Mouse (Mus musculus) macrophage (primary cell): ENCODE results near the gene Ppil6. TPM values are rescaled to one million over a fixed set of nuclear protein-coding genes. Genes with fewer than 3 reads are reported as not detected.

Experiments used
- H3K27ac ChIP-seq: fragments of 350-480 bp; formaldehyde crosslinking; 2 replicates; pipeline ENCODE4 v1.9.0; 2021
- H3K36me3 ChIP-seq: fragments of 350-480 bp; formaldehyde crosslinking; 2 replicates; pipeline ENCODE4 v1.9.0; 2021; ENCODE audit errors: inconsistent target
- H3K4me3 ChIP-seq: fragments of 350-480 bp; formaldehyde crosslinking; 2 replicates; pipeline ENCODE4 v1.9.0; 2021; ENCODE audit errors: inconsistent target
- H3K79me2 ChIP-seq: fragments of 350-480 bp; formaldehyde crosslinking; 2 replicates; pipeline ENCODE4 v1.9.0; 2021; ENCODE audit errors: inconsistent target
- WGBS: methylation state at CpG from one replicate; pipeline ENCODE4 v1.1.7; 2026; ENCODE audit warnings: inconsistent platforms; ENCODE audit not compliant: missing documents; 5-methylcytosine and 5-hydroxymethylcytosine counted together
- polyA plus RNA-seq: library from polyadenylated mRNA; stranded (reverse); fragments of 250-400 nt; gene quantifications from 3 replicates; pipeline ENCODE4 v1.2.4, GENCODE M21; 2018; ENCODE audit warnings: inconsistent platforms

The Ppil6 gene
- polyA plus RNA-seq, 1 experiment from 2014 or later, result not detected

GRCm38 (mm10) chr10:41529972-41530371 is 39.7 kb downstream of the Ppil6 start:
- peaks cover 19% of the 10 kb centered on the region; the same call in 1 of the 2 replicates for H3K36me3 ChIP-seq
- WGBS, result 7% methylated on average over 5 of the region's 5 CpGs
- H3K79me2 ChIP-seq, result peaks cover 40% of the 10 kb centered on the region
- H3K4me3 ChIP-seq, result no peak overlapping the region
- H3K27ac ChIP-seq, result peak overlapping the region; percentile 22

- H3K4me3 ChIP-seq, result no peak overlapping the region
- H3K27ac ChIP-seq, result no peak overlapping the region
- H3K79me2 ChIP-seq, result peaks cover 10% of the 10 kb centered on the region; the same call in 1 of the 2 replicates
- H3K36me3 ChIP-seq, result peaks cover 4% of the 10 kb centered on the region; the same call in 1 of the 2 replicates
- 95% methylated on average over 2 of the region's 2 CpGs for WGBS
These were observed 45.8 kb downstream of the Ppil6 start for GRCm38 (mm10) chr10:41535991-41536390.

- peaks cover 4% of the 10 kb centered on the region; the same call in 1 of the 2 replicates for H3K36me3 ChIP-seq
- H3K79me2 ChIP-seq, result peaks cover 3% of the 10 kb centered on the region; the same call in 1 of the 2 replicates
- H3K4me3 ChIP-seq, result no peak overlapping the region
- H3K27ac ChIP-seq, result no peak overlapping the region
- 40% methylated on average over 1 of the region's 1 CpGs for WGBS
These were observed 46.5 kb downstream of the Ppil6 start for GRCm38 (mm10) chr10:41536714-41537113.

- Histone ChIP-seq H3K27ac (no peak overlapping the region), H3K4me3 (no peak overlapping the region), H3K79me2 (no peaks in the 10 kb centered on the region), H3K36me3 (peaks cover 4% of the 10 kb centered on the region; the same call in 1 of the 2 replicates)
- 91% methylated on average over 3 of the region's 4 CpGs for WGBS
These were observed 47.2 kb downstream of the Ppil6 start for GRCm38 (mm10) chr10:41537226-41537982.

- 100% methylated on average over 3 of the region's 3 CpGs for WGBS
- no peaks in the 10 kb centered on the region for H3K79me2 ChIP-seq
- peaks cover 3% of the 10 kb centered on the region; the same call in 1 of the 2 replicates for H3K36me3 ChIP-seq
- no peak overlapping the region for H3K27ac ChIP-seq
- no peak overlapping the region for H3K4me3 ChIP-seq
These were observed 47.7 kb downstream of the Ppil6 start for GRCm38 (mm10) chr10:41537983-41538330.

- 99% methylated on average over 4 of the region's 4 CpGs for WGBS
- Histone ChIP-seq H3K27ac (no peak overlapping the region), H3K79me2 (no peaks in the 10 kb centered on the region), H3K4me3 (no peak overlapping the region), H3K36me3 (no peaks in the 10 kb centered on the region)
These were observed 48.7 kb downstream of the Ppil6 start for GRCm38 (mm10) chr10:41538986-41539385.

GRCm38 (mm10) chr10:41542057-41542456 is 51.8 kb downstream of the Ppil6 start:
- Histone ChIP-seq H3K79me2 (no peaks in the 10 kb centered on the region), H3K4me3 (no peak overlapping the region), H3K36me3 (no peaks in the 10 kb centered on the region), H3K27ac (no peak overlapping the region)
- WGBS, result 97% methylated on average over 6 of the region's 6 CpGs

- WGBS, result 59% methylated on average over 4 of the region's 4 CpGs
These were observed 53.2 kb downstream of the Ppil6 start for GRCm38 (mm10) chr10:41543439-41543838.

GRCm38 (mm10) chr10:41543844-41544243 is 53.6 kb downstream of the Ppil6 start:
- Histone ChIP-seq H3K79me2 (no peaks in the 10 kb centered on the region), H3K36me3 (no peaks in the 10 kb centered on the region), H3K4me3 (no peak overlapping the region), H3K27ac (no peak overlapping the region)
- WGBS, result 46% methylated on average over 2 of the region's 2 CpGs

More at GRCm38 (mm10) chr10:41543439-41543838, 53.2 kb downstream of the Ppil6 start:
- Histone ChIP-seq H3K79me2 (no peaks in the 10 kb centered on the region), H3K36me3 (no peaks in the 10 kb centered on the region), H3K4me3 (no peak overlapping the region), H3K27ac (no peak overlapping the region)

GRCm38 (mm10) chr10:41544481-41545190 is 54.4 kb downstream of the Ppil6 start:
- Histone ChIP-seq H3K79me2 (no peaks in the 10 kb centered on the region), H3K36me3 (no peaks in the 10 kb centered on the region), H3K27ac (no peak overlapping the region), H3K4me3 (no peak overlapping the region)
- 62% methylated on average over 7 of the region's 7 CpGs for WGBS

GRCm38 (mm10) chr10:41545224-41545755 is 55.1 kb downstream of the Ppil6 start:
- Histone ChIP-seq H3K4me3 (no peak overlapping the region), H3K79me2 (no peaks in the 10 kb centered on the region), H3K36me3 (no peaks in the 10 kb centered on the region), H3K27ac (no peak overlapping the region)
- 88% methylated on average over 7 of the region's 7 CpGs for WGBS

GRCm38 (mm10) chr10:41546396-41547165 is 56.3 kb downstream of the Ppil6 start:
- H3K27ac ChIP-seq, result no peak overlapping the region
- WGBS, result 94% methylated on average over 13 of the region's 13 CpGs
- H3K79me2 ChIP-seq, result no peaks in the 10 kb centered on the region
- H3K36me3 ChIP-seq, result no peaks in the 10 kb centered on the region
- H3K4me3 ChIP-seq, result no peak overlapping the region

- 93% methylated on average over 7 of the region's 7 CpGs for WGBS
- no peaks in the 10 kb centered on the region for H3K79me2 ChIP-seq
- no peaks in the 10 kb centered on the region for H3K36me3 ChIP-seq
- no peak overlapping the region for H3K4me3 ChIP-seq
- H3K27ac ChIP-seq, result no peak overlapping the region
These were observed 60.5 kb downstream of the Ppil6 start for GRCm38 (mm10) chr10:41550711-41551110.

- Histone ChIP-seq H3K4me3 (no peak overlapping the region), H3K36me3 (no peaks in the 10 kb centered on the region), H3K79me2 (no peaks in the 10 kb centered on the region), H3K27ac (no peak overlapping the region)
- 33% methylated on average over 3 of the region's 3 CpGs for WGBS
These were observed 62.1 kb downstream of the Ppil6 start for GRCm38 (mm10) chr10:41552319-41552718.
